Mouse (Mus musculus) frontal cortex, adult (tissue): ENCODE results near the gene Sox1.
A peak's percentile ranks its signal among the peaks of the same experiment; 100 is the strongest.

Source experiments
- ATAC-seq: cut with Nextera tagmentation; 2 replicates; pipeline ENCODE4 v1.9.2; 2017; ENCODE audit warnings: mild to moderate bottlenecking, moderate library complexity, mixed read lengths; ENCODE audit not compliant: low TSS enrichment

Sox1 gene

GRCm38 (mm10) chr8:12425906-12426305 lies 30.8 kb downstream of the Sox1 start:
- ATAC-seq = no peak

- ATAC-seq = no peak
These were observed 32.3 kb downstream of the Sox1 start for GRCm38 (mm10) chr8:12427346-12427745.

GRCm38 (mm10) chr8:12427886-12428799 lies 33.0 kb downstream of the Sox1 start:
- no peak for ATAC-seq

- ATAC-seq = no peak
These were observed 33.8 kb downstream of the Sox1 start for GRCm38 (mm10) chr8:12428931-12429330.

GRCm38 (mm10) chr8:12429601-12430172 lies 34.6 kb downstream of the Sox1 start:
- ATAC-seq = no peak

- peak; percentile 60; the same call in 1 of the 2 replicates for ATAC-seq
These were observed 35.2 kb downstream of the Sox1 start for GRCm38 (mm10) chr8:12430173-12430899.

GRCm38 (mm10) chr8:12430900-12431737 lies 36.0 kb downstream of the Sox1 start:
- ATAC-seq = no peak; the same call in 1 of the 2 replicates

GRCm38 (mm10) chr8:12431738-12432055 lies 36.6 kb downstream of the Sox1 start:
- ATAC-seq = no peak

GRCm38 (mm10) chr8:12432546-12432945 lies 37.5 kb downstream of the Sox1 start:
- peak; percentile 43; the same call in 1 of the 2 replicates for ATAC-seq

GRCm38 (mm10) chr8:12434771-12435170 lies 39.7 kb downstream of the Sox1 start:
- no peak for ATAC-seq

- ATAC-seq = no peak
These were observed 42.9 kb downstream of the Sox1 start for GRCm38 (mm10) chr8:12438021-12438420.

- peak; percentile 41; the same call in 1 of the 2 replicates for ATAC-seq
These were observed 43.9 kb downstream of the Sox1 start for GRCm38 (mm10) chr8:12439044-12439443.

- no peak for ATAC-seq
These were observed 44.8 kb downstream of the Sox1 start for GRCm38 (mm10) chr8:12439846-12440245.

GRCm38 (mm10) chr8:12440997-12441396 lies 45.9 kb downstream of the Sox1 start:
- ATAC-seq = no peak

GRCm38 (mm10) chr8:12445258-12445657 lies 50.2 kb downstream of the Sox1 start:
- no peak for ATAC-seq

GRCm38 (mm10) chr8:12445926-12446680 lies 51.0 kb downstream of the Sox1 start:
- no peak for ATAC-seq
